Mouse (Mus musculus) heart, postnatal 0 days (tissue): ENCODE measurements at regions not wholly inside any gene's neighbourhood (a gene's known extent, or its start where the extent isn't known, plus 50 kb on each side); places are given as distances from the start of the nearest gene placed in this dataset.

Experiments
- ATAC-seq: fragments of 200-750 bp; cut with Nextera tagmentation; 2 replicates; pipeline ENCODE4 v1.8.0; 2017; ENCODE audit warnings: low read depth, moderate number of reproducible peaks, moderate library complexity; ENCODE audit not compliant: insufficient read depth
- DNase-seq: peaks from one replicate; pipeline ENCODE4 v3.0.0-alpha.2; 2016; ENCODE audit warnings: low spot score
- H3K27ac ChIP-seq: fragments of 300-500 bp; sonication (generic); 2 replicates; pipeline ENCODE4 v1.5.1; 2014; ENCODE audit warnings: low read depth, mild to moderate bottlenecking
- H3K27me3 ChIP-seq: fragments of 300-500 bp; sonication (generic); 2 replicates; pipeline ENCODE4 v1.6.1; 2014; ENCODE audit warnings: low read length, mixed read lengths; ENCODE audit not compliant: control insufficient read depth, insufficient read depth
- H3K36me3 ChIP-seq: fragments of 300-500 bp; sonication (generic); replicated peaks from 2 replicates; pipeline ENCODE4 v1.6.1; 2014; ENCODE audit warnings: low read length, mixed read lengths; ENCODE audit not compliant: control insufficient read depth, insufficient read depth
- H3K4me1 ChIP-seq: fragments of 300-500 bp; sonication (generic); 2 replicates; pipeline ENCODE4 v1.6.1; 2014; ENCODE audit warnings: antibody characterized with exemption; ENCODE audit not compliant: control insufficient read depth, insufficient read depth
- H3K4me2 ChIP-seq: fragments of 300-500 bp; sonication (generic); 2 replicates; pipeline ENCODE4 v1.6.1; 2014; ENCODE audit warnings: low read depth, mild to moderate bottlenecking, low read length, moderate library complexity
- H3K4me3 ChIP-seq: fragments of 300-500 bp; sonication (generic); 2 replicates; pipeline ENCODE4 v1.5.1; 2014; ENCODE audit warnings: low read depth, low read length
- H3K9ac ChIP-seq: fragments of 300-500 bp; sonication (generic); replicated peaks from 2 replicates; pipeline ENCODE4 v1.6.1; 2014; ENCODE audit warnings: low read depth, low read length, mixed read lengths
- H3K9me3 ChIP-seq: fragments of 300-500 bp; sonication (generic); replicated peaks from 2 replicates; pipeline ENCODE4 v1.6.1; 2016; ENCODE audit warnings: low read length; ENCODE audit not compliant: control insufficient read depth
- CTCF ChIP-seq: IDR thresholded peaks from 2 replicates; pipeline ENCODE4 v1.5.1; 2016; ENCODE audit warnings: antibody characterized with exemption, control low read depth, low read depth
- EP300 ChIP-seq: IDR thresholded peaks from 2 replicates; pipeline ENCODE4 v1.6.1; 2016; ENCODE audit warnings: antibody characterized with exemption, low read depth
- WGBS: fragments of 180-500 bp; shearing (Covaris S2); extraction: QIAGEN DNeasy Blood & Tissue Kit; methylation state at CpG from one replicate; pipeline ENCODE4 v1.1.7; 2014; 5-methylcytosine and 5-hydroxymethylcytosine counted together

DNA sequence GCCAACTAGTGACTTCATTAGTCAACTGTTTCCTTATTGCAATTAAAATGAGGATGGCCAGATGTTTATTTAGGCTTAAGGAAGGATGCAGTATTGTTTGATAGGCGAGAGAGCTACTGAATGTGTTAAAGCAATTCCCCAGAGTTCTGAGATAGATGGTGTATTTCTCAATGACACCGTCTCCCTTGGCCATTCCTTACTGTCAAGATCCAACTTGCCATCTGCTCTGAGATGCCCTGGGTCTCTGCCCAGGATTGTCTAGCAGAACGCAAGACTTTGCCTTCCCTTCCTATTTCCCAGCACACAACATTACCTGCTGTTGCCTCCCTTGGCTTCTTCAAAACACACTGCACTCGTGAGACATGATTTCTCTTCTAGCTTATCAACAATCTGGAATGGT is 690.5 kb upstream of the Car8 start:
- ATAC-seq, result no peak
- no peaks in the 10 kb centered on the region for H3K9me3 ChIP-seq
- no peak for TF ChIP-seq EP300
- TF ChIP-seq CTCF, result no peak
- peaks cover 10% of the 10 kb centered on the region; the same call in 1 of the 2 replicates for H3K4me1 ChIP-seq
- no peak overlapping the region for H3K9ac ChIP-seq
- no peak overlapping the region for H3K4me2 ChIP-seq
- no peak overlapping the region for H3K4me3 ChIP-seq
- whole genome bisulfite sequencing, result 57% methylated on average over 4 of the region's 4 CpGs
- H3K27ac ChIP-seq, result no peak overlapping the region
- no peaks in the 10 kb centered on the region for H3K27me3 ChIP-seq
- no peak for DNase-seq
- no peaks in the 10 kb centered on the region for H3K36me3 ChIP-seq

DNA sequence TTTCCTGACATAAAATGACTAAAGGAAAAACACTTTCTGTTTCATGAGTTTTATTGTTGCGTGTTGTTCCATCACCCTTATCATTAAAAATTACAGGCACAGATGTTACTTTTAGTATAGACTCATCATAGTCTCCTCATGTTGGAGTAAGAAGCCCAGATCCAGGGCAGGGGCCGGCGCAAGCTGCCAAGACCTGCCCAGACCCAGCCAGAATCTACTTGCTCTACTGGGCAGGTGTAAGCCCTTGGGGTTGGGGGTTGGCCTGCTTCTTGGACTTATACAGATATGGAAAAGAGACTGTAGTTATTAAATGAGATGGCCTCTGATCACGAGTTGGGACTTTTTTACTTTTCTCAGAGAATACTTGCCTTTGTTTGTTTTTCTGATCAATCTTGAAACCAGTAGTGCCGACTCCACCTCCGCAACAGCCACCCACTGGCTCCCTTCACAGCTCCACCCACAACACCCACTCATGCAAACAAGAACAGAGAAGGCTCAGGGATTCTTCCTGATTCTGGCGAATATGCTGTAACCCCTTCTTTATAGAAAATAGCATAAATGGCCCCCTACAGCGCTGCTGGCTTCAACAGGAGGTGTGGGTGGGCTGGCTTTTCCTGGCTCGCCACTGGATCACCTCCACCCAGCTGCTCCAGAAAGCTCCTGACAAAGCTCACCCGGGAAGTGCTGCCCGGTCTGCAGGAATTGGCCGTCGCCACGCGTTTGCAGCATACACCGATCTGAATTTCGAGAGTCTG is 689.9 kb upstream of the Car8 start:
- Histone ChIP-seq H3K9ac (no peak overlapping the region), H3K4me1 (peaks cover 10% of the 10 kb centered on the region; the same call in 1 of the 2 replicates), H3K36me3 (no peaks in the 10 kb centered on the region), H3K9me3 (no peaks in the 10 kb centered on the region), H3K27me3 (no peaks in the 10 kb centered on the region), H3K4me2 (no peak overlapping the region), H3K4me3 (no peak overlapping the region), H3K27ac (no peak overlapping the region)
- DNase-seq, result no peak
- TF ChIP-seq EP300, result no peak
- no peak for TF ChIP-seq CTCF
- ATAC-seq, result no peak
- 53% methylated on average over 17 of the region's 17 CpGs for WGBS

DNA sequence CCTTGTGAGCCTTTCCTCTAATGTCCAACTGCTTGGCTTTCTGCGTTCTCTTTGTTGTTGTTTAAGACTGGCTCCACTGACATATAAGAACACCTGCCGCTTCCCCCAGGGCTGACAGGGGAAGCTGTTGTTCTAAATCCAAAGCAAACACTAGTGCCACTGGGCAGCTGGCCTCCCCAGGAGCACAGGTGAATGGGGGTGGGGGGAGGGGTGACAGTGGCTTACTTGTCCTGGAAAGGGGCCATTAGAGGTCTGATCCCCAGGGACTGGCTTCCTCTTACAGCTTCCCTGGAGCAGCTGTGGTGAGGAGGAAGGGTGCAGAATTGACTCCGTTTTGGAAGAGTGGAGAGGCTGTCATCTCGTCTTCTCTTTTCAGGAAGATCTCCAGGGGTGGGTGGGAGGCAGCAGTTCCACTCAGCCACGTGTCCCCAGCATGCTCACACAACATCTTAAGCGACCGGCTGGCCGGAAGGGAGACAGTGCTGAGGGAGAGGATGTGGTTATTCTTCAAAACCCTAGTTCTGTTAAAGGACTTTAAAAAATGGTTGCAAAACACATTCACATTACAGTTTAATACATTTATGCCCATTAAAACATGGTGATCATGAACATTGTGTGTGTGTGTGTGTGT is 688.5 kb upstream of the Car8 start:
- Histone ChIP-seq H3K36me3 (no peaks in the 10 kb centered on the region), H3K27ac (no peak overlapping the region), H3K27me3 (no peaks in the 10 kb centered on the region), H3K4me2 (no peak overlapping the region), H3K9me3 (no peaks in the 10 kb centered on the region), H3K4me1 (peaks cover 10% of the 10 kb centered on the region; the same call in 1 of the 2 replicates), H3K9ac (no peak overlapping the region), H3K4me3 (no peak overlapping the region)
- ATAC-seq (no peak), DNase-seq (no peak)
- TF ChIP-seq CTCF, result no peak
- no peak for TF ChIP-seq EP300
- WGBS, result 59% methylated on average over 8 of the region's 8 CpGs

DNA sequence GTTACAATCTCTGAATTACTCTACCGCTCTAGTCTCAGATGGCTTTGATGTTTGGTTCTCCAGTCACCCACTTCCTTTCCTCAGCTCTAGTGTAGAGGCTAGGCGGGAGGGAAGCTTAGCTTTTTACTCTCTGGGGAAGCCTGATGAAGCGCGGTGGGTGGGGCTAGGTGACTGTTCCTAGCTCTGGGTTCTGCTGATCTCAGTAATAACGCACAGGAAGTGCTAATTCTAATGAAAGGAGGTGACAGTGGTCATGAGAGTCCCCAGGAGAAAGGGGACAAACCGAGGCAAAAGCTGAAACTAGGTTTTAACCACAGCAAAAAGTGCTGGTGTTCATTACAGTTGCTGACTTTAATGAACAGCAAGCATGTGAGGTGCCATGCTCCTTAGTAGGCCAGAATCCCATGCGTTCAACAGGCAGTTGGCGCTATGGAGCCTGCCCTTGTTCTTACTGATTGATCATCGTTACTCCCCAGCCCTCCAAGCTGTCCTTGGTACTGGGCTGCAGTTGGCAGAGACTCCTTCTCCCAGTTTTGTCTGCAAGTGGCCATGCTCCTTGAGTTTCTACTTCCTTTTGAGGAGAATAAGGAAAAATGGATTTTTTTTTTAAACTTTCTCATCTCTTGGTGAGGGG is 687.9 kb upstream of the Car8 start:
- no peaks in the 10 kb centered on the region for H3K9me3 ChIP-seq
- no peak for TF ChIP-seq CTCF
- TF ChIP-seq EP300, result no peak
- no peak overlapping the region for H3K9ac ChIP-seq
- no peak overlapping the region for H3K4me2 ChIP-seq
- no peaks in the 10 kb centered on the region for H3K36me3 ChIP-seq
- no peak for DNase-seq
- H3K27ac ChIP-seq, result no peak overlapping the region
- H3K4me3 ChIP-seq, result no peak overlapping the region
- whole genome bisulfite sequencing, result 52% methylated on average over 9 of the region's 9 CpGs
- H3K4me1 ChIP-seq, result peaks cover 15% of the 10 kb centered on the region
- no peak for ATAC-seq
- no peaks in the 10 kb centered on the region for H3K27me3 ChIP-seq

DNA sequence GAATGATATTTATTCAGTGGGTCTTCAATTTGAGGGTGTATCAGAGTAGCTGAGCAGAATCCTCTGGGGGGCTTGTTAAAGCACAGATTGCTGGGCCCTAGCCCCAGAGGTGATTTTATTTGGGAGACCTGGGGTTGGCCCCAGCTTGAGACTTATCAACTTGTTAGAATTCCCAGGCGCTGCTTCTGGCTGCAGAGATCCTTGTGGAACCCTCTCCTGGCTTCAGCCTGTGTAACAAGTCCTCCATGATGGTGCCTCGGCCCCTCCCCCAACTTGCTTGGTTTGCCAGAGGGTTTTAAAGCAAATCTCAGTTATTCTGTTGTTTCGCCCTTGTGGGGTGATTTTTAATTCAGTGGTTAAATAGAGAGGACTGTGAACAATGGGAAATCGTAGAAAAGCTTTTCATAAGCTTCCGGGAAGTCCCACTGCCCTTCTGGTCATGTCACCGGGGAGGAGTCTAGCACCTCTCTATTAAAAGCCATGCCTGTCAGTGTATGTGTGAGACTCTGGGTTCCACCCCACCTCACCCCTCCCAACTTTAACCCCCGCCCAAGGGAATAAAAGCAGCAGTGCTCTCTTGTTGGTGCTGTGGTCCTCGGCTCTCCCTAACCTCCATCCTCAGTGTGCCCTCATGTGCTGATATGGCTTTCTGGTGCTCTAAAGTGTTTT is 684.0 kb upstream of the Car8 start:
- ATAC-seq (no peak), DNase-seq (no peak)
- 66% methylated on average over 8 of the region's 8 CpGs for WGBS
- Histone ChIP-seq H3K4me2 (no peak overlapping the region), H3K9ac (no peak overlapping the region), H3K36me3 (no peaks in the 10 kb centered on the region), H3K27me3 (no peaks in the 10 kb centered on the region), H3K4me3 (no peak overlapping the region), H3K4me1 (peaks cover 17% of the 10 kb centered on the region), H3K9me3 (no peaks in the 10 kb centered on the region), H3K27ac (no peak overlapping the region)
- TF ChIP-seq CTCF (no peak), EP300 (no peak)
